Comparison of ENCODE assay signal across 19 mouse cellular contexts in the genomic region with DNA sequence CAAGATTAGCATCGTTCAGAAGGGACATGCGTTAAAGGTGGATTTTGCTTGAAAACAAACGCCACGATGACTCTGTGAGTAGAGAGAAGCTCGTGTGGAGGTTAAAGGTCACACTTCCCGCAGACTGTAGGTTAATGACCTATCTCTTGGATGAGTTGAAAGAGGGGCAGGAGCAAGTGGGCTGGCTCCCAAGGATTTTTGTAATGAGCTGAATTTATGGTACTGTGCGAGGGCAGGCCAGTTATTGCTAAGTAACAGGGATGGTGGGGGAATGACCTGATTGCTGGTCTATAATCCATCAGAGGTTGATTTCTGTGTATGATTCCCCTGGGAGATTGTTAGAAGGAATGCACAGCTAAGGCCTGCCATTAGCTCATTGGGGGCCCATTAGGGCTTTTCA.
DNase-seq lines count a peak whose midpoint lies in the region; ATAC-seq and TF ChIP-seq lines count a peak whose summit lies in the region.
"Had no signal": no experiment of that assay in that cellular context is flagged by ENCODE, and none has a peak within 500 bp of the region (broad histone marks: within the 10 kb centered on the region; RNA-seq: fewer than 3 reads in every experiment).

No protein-coding gene starts in this region.

- H3K9ac ChIP-seq in neural tube, embryonic 11.5 days (ENCODE audit: low read length): no peak overlapping the region
- 0 out of 2 replicates have a peak overlapping the region, but pooled peaks have one; percentile 13 for H3K9ac ChIP-seq in midbrain, postnatal 0 days (replicated peaks; ENCODE audit: low read length, poor library complexity, severe bottlenecking)
- H3K9ac ChIP-seq: embryonic facial prominence, embryonic 12.5 days; intestine, embryonic 15.5 days; limb, embryonic 15.5 days; liver, postnatal 0 days had no signal

- intact Hi-C loops in gastrocnemius, postnatal 36 days (cut with DNase I): no loop called here

- TF ChIP-seq CTCF in midbrain, postnatal 0 days (IDR thresholded peaks at IDR 0.05): no peak

- no peaks in the 10 kb centered on the region for H3K27me3 ChIP-seq in neural tube, embryonic 11.5 days (ENCODE audit: control insufficient read depth, insufficient read depth, low read length)
- H3K27me3 ChIP-seq in midbrain, postnatal 0 days (ENCODE audit: insufficient read depth, low read length): no peaks in the 10 kb centered on the region
- H3K27me3 ChIP-seq: CH12.LX; embryonic facial prominence, embryonic 12.5 days; intestine, embryonic 15.5 days; limb, embryonic 15.5 days had no signal

- 49% methylated on average over 7 of the region's 7 CpGs for WGBS in neural tube, embryonic 11.5 days
- WGBS in midbrain, postnatal 0 days: 46% methylated on average over 7 of the region's 7 CpGs

- H3K4me3 ChIP-seq in neural tube, embryonic 11.5 days (ENCODE audit: low read depth, low read length): no peak overlapping the region
- no peak overlapping the region for H3K4me3 ChIP-seq in midbrain, postnatal 0 days (ENCODE audit: low read depth, low read length)
- H3K4me3 ChIP-seq: embryonic facial prominence, embryonic 12.5 days; intestine, embryonic 15.5 days; limb, embryonic 15.5 days had no signal

- peak; percentile 36 for DNase-seq in embryo, embryonic 10.5 days (ENCODE audit: low spot score)
- no peak for DNase-seq in embryo, embryonic 9.5 days (ENCODE audit: extremely low spot score)
- peak; percentile 22 for DNase-seq in neural tube, embryonic 11.5 days (ENCODE audit: low spot score)
- no peak for DNase-seq in neural tube, embryonic 10.5 days (ENCODE audit: extremely low spot score, low spot score)
- no peak for DNase-seq in midbrain, postnatal 0 days (ENCODE audit: low spot score)
- DNase-seq in frontal cortex, adult 2 months (ENCODE audit: extremely low spot score in 1 of 2, low spot score in 1 of 2): no peak
- no peak for DNase-seq in gastrocnemius, postnatal 36 days
- DNase-seq: adrenal gland, postnatal 14 days; cerebellum, adult 9-11 months; heart, postnatal 14 days; kidney, postnatal 10 days; liver, postnatal 0 days; lung, postnatal 36 days; thymus, adult 2 months had no signal

- no peaks in the 10 kb centered on the region for H3K9me3 ChIP-seq in neural tube, embryonic 11.5 days (ENCODE audit: control insufficient read depth, low read length)
- no peaks in the 10 kb centered on the region for H3K9me3 ChIP-seq in midbrain, postnatal 0 days (ENCODE audit: low read length)
- H3K9me3 ChIP-seq: embryonic facial prominence, embryonic 12.5 days; intestine, embryonic 15.5 days; limb, embryonic 15.5 days had no signal

- H3K4me1 ChIP-seq in neural tube, embryonic 11.5 days (ENCODE audit: control insufficient read depth, insufficient read depth, low read length): no peaks in the 10 kb centered on the region
- peaks cover 5% of the 10 kb centered on the region; the same call in 1 of the 2 replicates for H3K4me1 ChIP-seq in midbrain, postnatal 0 days (ENCODE audit: insufficient read depth, low read length)
- H3K4me1 ChIP-seq: embryonic facial prominence, embryonic 12.5 days; intestine, embryonic 15.5 days; limb, embryonic 15.5 days had no signal

- no peak overlapping the region for H3K4me2 ChIP-seq in neural tube, embryonic 11.5 days (ENCODE audit: low read depth)
- no peak overlapping the region for H3K4me2 ChIP-seq in midbrain, postnatal 0 days (ENCODE audit: low read depth, low read length, poor library complexity, severe bottlenecking)
- H3K4me2 ChIP-seq: embryonic facial prominence, embryonic 12.5 days; intestine, embryonic 15.5 days; limb, embryonic 15.5 days had no signal

- H3K36me3 ChIP-seq in neural tube, embryonic 11.5 days (ENCODE audit: control insufficient read depth, insufficient read depth, low read length): no peaks in the 10 kb centered on the region
- no peaks in the 10 kb centered on the region for H3K36me3 ChIP-seq in midbrain, postnatal 0 days (ENCODE audit: insufficient read depth, low read length)
- H3K36me3 ChIP-seq: embryonic facial prominence, embryonic 12.5 days; intestine, embryonic 15.5 days; limb, embryonic 15.5 days had no signal

- peak; percentile 71 for ATAC-seq in neural tube, embryonic 11.5 days (ENCODE audit: insufficient read depth, low FRiP score, low TSS enrichment)
- ATAC-seq in midbrain, postnatal 0 days (ENCODE audit: low FRiP score): no peak
- ATAC-seq in CD4-positive, CD25-positive, alpha-beta regulatory T cell, adult 4 months: no peak
- ATAC-seq: intestine, embryonic 15.5 days; liver, postnatal 0 days had no signal

- H3K27ac ChIP-seq in neural tube, embryonic 11.5 days (ENCODE audit: low read depth, low read length): no peak overlapping the region
- H3K27ac ChIP-seq in midbrain, postnatal 0 days (ENCODE audit: low read depth, low read length): 0 out of 2 replicates have a peak overlapping the region, but pooled peaks have one; percentile 18
- H3K27ac ChIP-seq: embryonic facial prominence, embryonic 12.5 days; intestine, embryonic 15.5 days; limb, embryonic 15.5 days had no signal

Comparison
In these comparisons a context has a peak if more than half of its experiments do, and no peak if none do; other contexts are left out.
1. DNase-seq: peak in embryo, embryonic 10.5 days (single experiment) and neural tube, embryonic 11.5 days (single experiment); none in embryo, embryonic 9.5 days (single experiment), neural tube, embryonic 10.5 days (single experiment), midbrain, postnatal 0 days (single experiment), frontal cortex, adult 2 months (0 of 2) and gastrocnemius, postnatal 36 days (0 of 2).